Mouse (Mus musculus) liver, embryonic 13.5 days (tissue): ENCODE measurements around the gene Nrp1. TPM values are rescaled to one million over a fixed set of nuclear protein-coding genes. Genes with fewer than 3 reads are reported as not detected.
A peak's percentile ranks its signal among the peaks of the same experiment; 100 is the strongest.

Experiments used
- ATAC-seq: fragments of 200-750 bp; cut with Nextera tagmentation; 2 replicates; pipeline ENCODE4 v1.8.0; 2017; ENCODE audit warnings: low read depth, mild to moderate bottlenecking, moderate number of reproducible peaks, moderate library complexity
- DNase-seq: peaks from one replicate; pipeline ENCODE4 v3.0.0; 2022
- H3K27ac ChIP-seq: fragments of 300-500 bp; sonication (generic); 2 replicates; pipeline ENCODE4 v1.5.1; 2015; ENCODE audit warnings: moderate library complexity, mild to moderate bottlenecking, inconsistent platforms
- H3K27me3 ChIP-seq: fragments of 300-500 bp; sonication (generic); 2 replicates; pipeline ENCODE4 v1.6.1; 2015; ENCODE audit warnings: mild to moderate bottlenecking, inconsistent platforms
- H3K36me3 ChIP-seq: fragments of 300-500 bp; sonication (generic); 2 replicates; pipeline ENCODE4 v1.6.1; 2015; ENCODE audit warnings: mild to moderate bottlenecking, inconsistent platforms
- H3K4me1 ChIP-seq: fragments of 300-500 bp; sonication (generic); replicated peaks from 2 replicates; pipeline ENCODE4 v1.6.1; 2015; ENCODE audit warnings: inconsistent platforms
- H3K4me2 ChIP-seq: fragments of 300-500 bp; sonication (generic); 2 replicates; pipeline ENCODE4 v1.6.1; 2015; ENCODE audit warnings: inconsistent platforms, mild to moderate bottlenecking, moderate library complexity
- H3K4me3 ChIP-seq: fragments of 300-500 bp; sonication (generic); replicated peaks from 2 replicates; pipeline ENCODE4 v1.5.1; 2015; ENCODE audit warnings: mild to moderate bottlenecking, inconsistent platforms
- H3K9ac ChIP-seq: fragments of 300-500 bp; sonication (generic); 2 replicates; pipeline ENCODE4 v1.6.1; 2015; ENCODE audit warnings: mild to moderate bottlenecking, inconsistent platforms
- H3K9me3 ChIP-seq: fragments of 300-500 bp; sonication (generic); replicated peaks from 2 replicates; pipeline ENCODE4 v1.6.1; 2016; ENCODE audit warnings: inconsistent platforms
- WGBS: fragments of 180-500 bp; shearing (Covaris S2); methylation state at CpG from one replicate; pipeline ENCODE4 v1.1.7; 2015; ENCODE audit not compliant: insufficient replicate concordance; 5-methylcytosine and 5-hydroxymethylcytosine counted together
- polyA plus RNA-seq: library from polyadenylated mRNA; unstranded; fragments of >200 nt; fragmentation: Nextera tagmentation; extraction: Ambion mirVana; gene quantifications from 2 replicates; pipeline ENCODE4 v1.2.1, GENCODE M21; 2015

Gene Nrp1
- polyA plus RNA-seq, 1 experiment from 2014 or later = 14.7 TPM

GRCm38 (mm10) chr8:128355091-128355490 is 3.3 kb upstream of the Nrp1 start:
- H3K9ac ChIP-seq = no peak overlapping the region
- H3K9me3 ChIP-seq = no peaks in the 10 kb centered on the region
- WGBS = 77% methylated on average over 1 of the region's 1 CpGs
- no peak overlapping the region for H3K4me2 ChIP-seq
- no peak overlapping the region for H3K4me3 ChIP-seq
- peaks cover 3% of the 10 kb centered on the region; the same call in 1 of the 2 replicates for H3K4me1 ChIP-seq
- DNase-seq = no peak
- peaks cover 36% of the 10 kb centered on the region for H3K27me3 ChIP-seq
- H3K36me3 ChIP-seq = no peaks in the 10 kb centered on the region
- ATAC-seq = no peak
- H3K27ac ChIP-seq = no peak overlapping the region

- WGBS = 51% methylated on average over 5 of the region's 5 CpGs
- no peak overlapping the region for H3K4me3 ChIP-seq
- H3K4me1 ChIP-seq = peaks cover 3% of the 10 kb centered on the region; the same call in 1 of the 2 replicates
- DNase-seq (no peak), ATAC-seq (no peak)
- H3K36me3 ChIP-seq = no peaks in the 10 kb centered on the region
- peak overlapping the region; percentile 68; the same call in 1 of the 2 replicates for H3K4me2 ChIP-seq
- H3K27me3 ChIP-seq = peaks cover 47% of the 10 kb centered on the region
- H3K9ac ChIP-seq = no peak overlapping the region
- no peak overlapping the region for H3K27ac ChIP-seq
- H3K9me3 ChIP-seq = no peaks in the 10 kb centered on the region
These were observed 2.2 kb upstream of the Nrp1 start for GRCm38 (mm10) chr8:128356170-128356569.

DNA sequence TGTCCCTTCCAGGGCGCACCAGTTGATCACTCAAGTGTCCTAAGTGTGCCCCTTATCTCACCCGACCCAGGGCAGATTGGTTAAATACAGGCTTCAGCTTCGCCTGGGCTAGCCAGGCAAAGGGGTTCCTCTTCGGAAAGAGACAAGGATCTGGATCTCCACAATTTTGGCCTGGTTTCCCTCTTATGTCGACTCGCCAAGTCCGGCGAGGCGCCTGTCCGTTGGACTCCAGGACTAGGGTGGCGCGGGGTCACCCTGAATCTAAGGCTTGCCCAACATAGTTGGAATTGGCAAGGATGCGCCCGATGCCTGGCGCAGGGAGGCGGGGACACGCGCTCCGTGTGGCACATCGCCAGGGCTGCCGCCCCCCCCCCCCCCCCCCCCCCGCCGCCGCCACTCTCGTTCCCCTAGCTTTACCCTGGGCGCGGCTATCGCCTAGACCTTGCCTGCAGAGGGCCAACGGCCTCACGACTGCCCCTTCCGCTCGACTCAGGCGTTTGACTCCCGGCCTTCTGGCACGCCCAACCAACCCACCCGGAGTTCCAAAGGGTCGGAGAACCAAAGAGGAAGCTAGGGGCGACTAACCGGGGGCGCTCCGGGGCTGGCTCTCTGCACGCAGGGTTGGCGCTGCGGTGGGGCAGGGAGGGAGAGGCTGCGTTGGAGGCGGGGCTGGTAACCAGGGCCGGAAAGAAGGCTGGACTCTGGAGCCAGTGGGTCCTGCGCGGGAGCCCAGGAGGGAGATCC is 1.4 kb upstream of the Nrp1 start:
- H3K27ac ChIP-seq = peak overlapping the region; percentile 43; the same call in 1 of the 2 replicates
- H3K27me3 ChIP-seq = peaks cover 52% of the 10 kb centered on the region
- H3K4me3 ChIP-seq = peak overlapping the region; percentile 59
- H3K4me2 ChIP-seq = peak overlapping the region; percentile 68
- 0 out of 2 replicates have a peak overlapping the region, but pooled peaks have one; percentile 26 for H3K9ac ChIP-seq
- H3K4me1 ChIP-seq = peaks cover 3% of the 10 kb centered on the region; the same call in 1 of the 2 replicates
- no peaks in the 10 kb centered on the region for H3K36me3 ChIP-seq
- peak; percentile 77 for ATAC-seq
- WGBS = 2% methylated on average over 39 of the region's 49 CpGs
- DNase-seq = peak; percentile 28
- H3K9me3 ChIP-seq = no peaks in the 10 kb centered on the region

- Histone ChIP-seq H3K4me1 (peaks cover 3% of the 10 kb centered on the region; the same call in 1 of the 2 replicates), H3K4me3 (peak overlapping the region; percentile 59), H3K9ac (peak overlapping the region; percentile 47), H3K4me2 (peak overlapping the region; percentile 68), H3K27ac (peak overlapping the region; percentile 69), H3K27me3 (peaks cover 52% of the 10 kb centered on the region), H3K36me3 (no peaks in the 10 kb centered on the region), H3K9me3 (no peaks in the 10 kb centered on the region)
- DNase-seq (no peak), ATAC-seq (peak; percentile 19)
- 1% methylated on average over 29 of the region's 29 CpGs for WGBS
These were observed 631 bp upstream of the Nrp1 start for GRCm38 (mm10) chr8:128357540-128358405.

DNA sequence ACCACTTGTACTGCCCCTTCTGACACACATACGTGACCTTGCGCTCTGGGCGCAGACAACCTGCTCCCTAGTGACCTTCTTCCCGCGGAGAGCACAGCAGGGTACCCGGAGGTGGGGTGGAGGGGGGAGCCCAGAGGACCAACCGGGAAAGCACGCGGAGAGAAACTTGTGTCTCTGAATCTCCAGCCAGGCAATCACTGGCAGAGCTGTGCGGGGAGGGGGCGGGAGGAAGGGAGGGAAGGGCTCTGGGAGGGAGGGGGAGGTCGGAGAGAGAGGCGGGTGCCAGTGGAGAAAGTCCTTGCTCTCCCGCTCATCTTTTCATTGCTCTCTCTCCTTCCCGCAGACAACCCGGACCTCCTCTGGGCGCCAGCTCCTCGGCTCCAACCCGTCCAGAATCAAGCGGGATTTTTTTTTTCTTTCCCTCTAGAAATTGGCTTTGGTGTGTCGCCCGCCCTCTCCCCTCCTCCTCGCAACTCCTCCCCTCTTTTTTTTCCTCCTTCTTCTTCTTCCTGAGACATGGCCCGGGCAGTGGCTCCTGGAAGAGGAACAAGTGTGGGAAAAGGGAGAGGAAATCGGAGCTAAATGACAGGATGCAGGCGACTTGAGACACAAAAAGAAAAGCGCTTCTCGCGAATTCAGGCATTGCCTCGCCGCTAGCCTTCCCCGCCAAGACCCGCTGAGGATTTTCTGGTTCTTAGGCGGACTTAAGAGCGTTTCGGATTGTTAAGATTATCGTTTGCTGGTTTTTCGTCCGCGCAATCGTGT is 534 bp downstream of the Nrp1 start:
- under 1% methylated on average over 37 of the region's 41 CpGs for WGBS
- Histone ChIP-seq H3K4me1 (peaks cover 3% of the 10 kb centered on the region; the same call in 1 of the 2 replicates), H3K9me3 (no peaks in the 10 kb centered on the region), H3K4me2 (peak overlapping the region; percentile 68), H3K27ac (peak overlapping the region; percentile 77), H3K9ac (peak overlapping the region; percentile 59), H3K36me3 (no peaks in the 10 kb centered on the region), H3K4me3 (peak overlapping the region; percentile 59), H3K27me3 (peaks cover 52% of the 10 kb centered on the region)
- DNase-seq (no peak), ATAC-seq (peak; percentile 22; the same call in 1 of the 2 replicates)

DNA sequence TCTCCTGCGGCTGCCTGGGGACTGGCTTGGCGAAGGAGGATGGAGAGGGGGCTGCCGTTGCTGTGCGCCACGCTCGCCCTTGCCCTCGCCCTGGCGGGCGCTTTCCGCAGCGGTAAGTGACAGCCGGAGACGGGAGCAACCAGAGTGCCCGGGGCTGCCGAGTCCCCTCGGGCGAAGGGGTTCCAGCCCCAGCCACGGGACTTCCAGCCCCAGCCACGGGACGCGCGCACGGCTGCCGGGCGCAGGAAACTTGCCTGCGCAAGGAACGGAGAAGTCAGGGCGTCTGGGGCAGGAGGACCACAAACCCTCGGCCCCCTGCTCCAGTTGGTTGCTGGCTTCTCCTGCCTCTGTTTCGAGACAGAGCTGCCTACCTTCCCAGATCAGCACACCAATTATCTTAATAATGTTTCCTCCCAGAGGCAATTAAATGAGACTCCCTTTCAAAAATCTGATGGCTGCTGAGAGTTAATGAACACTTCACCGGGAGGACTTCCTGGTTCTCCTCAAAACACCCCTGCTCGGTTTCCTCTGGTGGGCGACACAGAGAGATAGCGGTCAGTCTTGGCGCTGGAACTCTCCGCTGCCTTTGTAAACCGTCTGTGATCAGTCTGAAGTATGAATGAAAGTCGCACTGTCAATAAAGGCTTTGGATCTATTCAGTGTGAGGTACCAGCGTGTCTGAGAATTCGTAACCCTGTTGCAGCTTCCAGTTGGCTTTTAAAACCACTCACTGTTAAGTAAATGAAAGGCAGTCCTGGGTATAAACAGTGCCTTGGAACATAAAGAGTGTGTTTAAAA is 1.3 kb downstream of the Nrp1 start:
- H3K27me3 ChIP-seq = peaks cover 52% of the 10 kb centered on the region
- H3K27ac ChIP-seq = peak overlapping the region; percentile 77
- H3K4me2 ChIP-seq = peak overlapping the region; percentile 68
- H3K9ac ChIP-seq = peak overlapping the region; percentile 59
- peak overlapping the region; percentile 59 for H3K4me3 ChIP-seq
- H3K4me1 ChIP-seq = peaks cover 3% of the 10 kb centered on the region; the same call in 1 of the 2 replicates
- ATAC-seq = no peak
- WGBS = under 1% methylated on average over 40 of the region's 40 CpGs
- H3K9me3 ChIP-seq = no peaks in the 10 kb centered on the region
- no peak for DNase-seq
- H3K36me3 ChIP-seq = no peaks in the 10 kb centered on the region

- H3K27me3 ChIP-seq = peaks cover 52% of the 10 kb centered on the region
- H3K36me3 ChIP-seq = no peaks in the 10 kb centered on the region
- ATAC-seq (no peak), DNase-seq (no peak)
- peak overlapping the region; percentile 59 for H3K4me3 ChIP-seq
- no peak overlapping the region for H3K27ac ChIP-seq
- WGBS = 41% methylated on average over 5 of the region's 5 CpGs
- H3K4me2 ChIP-seq = peak overlapping the region; percentile 68
- H3K9me3 ChIP-seq = no peaks in the 10 kb centered on the region
- peaks cover 3% of the 10 kb centered on the region; the same call in 1 of the 2 replicates for H3K4me1 ChIP-seq
- H3K9ac ChIP-seq = no peak overlapping the region
These were observed 3.0 kb downstream of the Nrp1 start for GRCm38 (mm10) chr8:128361343-128361870.

DNA sequence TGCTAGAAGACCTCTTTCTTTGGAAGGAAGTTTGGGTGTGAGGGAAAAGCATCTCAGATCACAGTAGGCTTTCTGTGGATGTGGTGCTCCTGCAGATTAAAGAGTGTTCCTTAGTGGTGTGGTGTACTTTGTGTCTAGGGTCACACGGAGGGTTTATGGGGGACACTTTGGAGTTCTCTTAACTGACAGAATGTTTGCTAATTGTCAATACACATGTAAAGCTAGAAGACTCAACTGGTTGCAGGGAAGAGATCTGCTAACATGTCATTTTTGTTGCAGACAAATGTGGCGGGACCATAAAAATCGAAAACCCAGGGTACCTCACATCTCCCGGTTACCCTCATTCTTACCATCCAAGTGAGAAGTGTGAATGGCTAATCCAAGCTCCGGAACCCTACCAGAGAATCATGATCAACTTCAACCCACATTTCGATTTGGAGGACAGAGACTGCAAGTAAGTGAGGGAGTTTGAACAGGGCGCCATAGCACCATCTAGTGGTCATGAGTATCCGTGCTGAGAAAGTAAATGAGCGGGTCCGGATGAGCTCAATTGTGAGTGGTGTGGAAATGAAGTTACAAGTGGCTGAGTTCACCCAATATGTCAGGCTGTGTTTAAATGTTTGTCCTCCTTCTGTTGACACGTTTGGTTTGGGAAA is 4.7 kb downstream of the Nrp1 start:
- no peak overlapping the region for H3K9ac ChIP-seq
- peaks cover 36% of the 10 kb centered on the region for H3K27me3 ChIP-seq
- no peak overlapping the region for H3K27ac ChIP-seq
- H3K9me3 ChIP-seq = no peaks in the 10 kb centered on the region
- no peak for ATAC-seq
- H3K4me2 ChIP-seq = peak overlapping the region; percentile 23; the same call in 1 of the 2 replicates
- peak; percentile 23 for DNase-seq
- H3K36me3 ChIP-seq = no peaks in the 10 kb centered on the region
- WGBS = 9% methylated on average over 11 of the region's 11 CpGs
- H3K4me3 ChIP-seq = no peak overlapping the region
- H3K4me1 ChIP-seq = no peaks in the 10 kb centered on the region

GRCm38 (mm10) chr8:128370496-128370895 is 12.1 kb downstream of the Nrp1 start:
- ATAC-seq (no peak), DNase-seq (no peak)
- Histone ChIP-seq H3K36me3 (no peaks in the 10 kb centered on the region), H3K4me1 (no peaks in the 10 kb centered on the region), H3K27ac (no peak overlapping the region), H3K27me3 (no peaks in the 10 kb centered on the region), H3K4me3 (no peak overlapping the region), H3K9me3 (no peaks in the 10 kb centered on the region), H3K9ac (no peak overlapping the region), H3K4me2 (no peak overlapping the region)
- WGBS = 51% methylated on average over 4 of the region's 4 CpGs

DNA sequence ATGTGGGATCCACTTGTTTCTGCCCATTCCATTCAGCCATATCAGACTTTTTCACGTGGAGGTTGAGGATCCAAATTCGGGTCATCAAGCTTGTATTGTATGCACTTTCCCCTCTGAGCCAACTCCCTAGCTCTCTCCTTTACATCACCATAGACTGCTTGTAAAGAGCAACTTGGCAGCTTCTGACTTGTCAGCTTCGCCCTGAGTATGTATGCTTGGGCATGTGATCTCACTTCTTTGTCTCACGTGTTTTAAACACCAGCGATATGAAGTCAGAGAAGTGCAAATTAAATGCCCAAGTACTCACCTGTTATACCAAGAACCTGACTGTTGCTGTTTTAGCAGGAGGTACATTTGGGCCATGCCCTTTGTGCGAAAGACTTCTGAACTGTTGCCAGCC is 12.6 kb downstream of the Nrp1 start:
- Histone ChIP-seq H3K36me3 (no peaks in the 10 kb centered on the region), H3K4me1 (no peaks in the 10 kb centered on the region), H3K4me3 (no peak overlapping the region), H3K27ac (no peak overlapping the region), H3K4me2 (no peak overlapping the region), H3K9me3 (no peaks in the 10 kb centered on the region), H3K9ac (no peak overlapping the region), H3K27me3 (no peaks in the 10 kb centered on the region)
- 58% methylated on average over 6 of the region's 6 CpGs for WGBS
- DNase-seq (no peak), ATAC-seq (no peak)
